ENCODE assay signal across 32 mouse cellular contexts in genomic region chr1:135502135-135502534, GRCm38 (mm10).
A peak's percentile ranks its signal among the peaks of the same experiment; 100 is the strongest.
DNase-seq lines count a peak whose midpoint lies in the region; ATAC-seq and TF ChIP-seq lines count a peak whose summit lies in the region.
"Had no signal": no experiment of that assay in that cellular context is flagged by ENCODE, and none has a peak within 500 bp of the region (broad histone marks: within the 10 kb centered on the region; RNA-seq: fewer than 3 reads in every experiment).

No protein-coding gene starts in this region.

- H3K27ac ChIP-seq in embryonic facial prominence, embryonic 14.5 days (replicated peaks; ENCODE audit: low read depth, low read length), result no peak overlapping the region
- no peak overlapping the region for H3K27ac ChIP-seq in embryonic facial prominence, embryonic 10.5 days (replicated peaks)
- no peak overlapping the region for H3K27ac ChIP-seq in MEL (ENCODE audit: control insufficient read depth, low read depth, low read length)
- no peak overlapping the region for H3K27ac ChIP-seq in hindbrain, postnatal 0 days
- H3K27ac ChIP-seq: embryonic facial prominence, embryonic 12.5 days; forebrain, embryonic 12.5 days; hindbrain, embryonic 13.5 days; kidney, embryonic 15.5 days; limb, embryonic 10.5 days; limb, embryonic 15.5 days; liver, embryonic 13.5 days; midbrain, embryonic 13.5 days had no signal

- H3K27me3 ChIP-seq in embryonic facial prominence, embryonic 14.5 days (replicated peaks; ENCODE audit: control insufficient read depth, insufficient read depth, low read length), result no peaks in the 10 kb centered on the region
- no peaks in the 10 kb centered on the region for H3K27me3 ChIP-seq in embryonic facial prominence, embryonic 10.5 days (replicated peaks; ENCODE audit: low read depth, poor library complexity, severe bottlenecking)
- no peaks in the 10 kb centered on the region for H3K27me3 ChIP-seq in MEL (ENCODE audit: control insufficient read depth in 1 of 2, insufficient read depth in 2 of 2, low read length in 2 of 2)
- no peaks in the 10 kb centered on the region for H3K27me3 ChIP-seq in hindbrain, postnatal 0 days (ENCODE audit: insufficient read depth, low read length)
- H3K27me3 ChIP-seq: embryonic facial prominence, embryonic 12.5 days; forebrain, embryonic 12.5 days; hindbrain, embryonic 13.5 days; kidney, embryonic 15.5 days; limb, embryonic 15.5 days; liver, embryonic 13.5 days; midbrain, embryonic 13.5 days; Patski had no signal

- 0 out of 2 replicates have a peak, but pooled peaks cover 3% of the 10 kb centered on the region for H3K36me3 ChIP-seq in embryonic facial prominence, embryonic 14.5 days (ENCODE audit: control insufficient read depth, insufficient read depth, low read length)
- H3K36me3 ChIP-seq in embryonic facial prominence, embryonic 10.5 days (replicated peaks), result peaks cover 15% of the 10 kb centered on the region
- no peaks in the 10 kb centered on the region; a peak in 1 of 4 replicates for H3K36me3 ChIP-seq in MEL (ENCODE audit: control insufficient read depth in 1 of 2, insufficient read depth in 2 of 2, low read length in 2 of 2)
- H3K36me3 ChIP-seq in hindbrain, postnatal 0 days (ENCODE audit: insufficient read depth, low read length), result no peaks in the 10 kb centered on the region
- H3K36me3 ChIP-seq: embryonic facial prominence, embryonic 12.5 days; forebrain, embryonic 12.5 days; kidney, embryonic 15.5 days; limb, embryonic 10.5 days; limb, embryonic 15.5 days; liver, embryonic 13.5 days; midbrain, embryonic 13.5 days had no signal

- WGBS in embryonic facial prominence, embryonic 14.5 days, result 49% methylated on average over 8 of the region's 8 CpGs
- 46% methylated on average over 8 of the region's 8 CpGs for WGBS in embryonic facial prominence, embryonic 10.5 days
- WGBS in hindbrain, postnatal 0 days, result 31% methylated on average over 8 of the region's 8 CpGs

- peaks cover 4% of the 10 kb centered on the region; the same call in 1 of the 2 replicates for H3K4me1 ChIP-seq in embryonic facial prominence, embryonic 14.5 days (ENCODE audit: control insufficient read depth, insufficient read depth, low read length)
- H3K4me1 ChIP-seq in embryonic facial prominence, embryonic 10.5 days, result peaks cover 58% of the 10 kb centered on the region
- no peaks in the 10 kb centered on the region for H3K4me1 ChIP-seq in MEL (ENCODE audit: control insufficient read depth in 1 of 2, insufficient read depth in 2 of 2, low read length in 2 of 2)
- no peaks in the 10 kb centered on the region for H3K4me1 ChIP-seq in hindbrain, postnatal 0 days (ENCODE audit: insufficient read depth, low read length)
- H3K4me1 ChIP-seq: liver, embryonic 13.5 days had no signal

- H3K9ac ChIP-seq in embryonic facial prominence, embryonic 14.5 days (ENCODE audit: low read depth, low read length), result no peak overlapping the region
- H3K9ac ChIP-seq in MEL (ENCODE audit: control insufficient read depth, low read depth, low read length, poor library complexity, severe bottlenecking), result no peak overlapping the region
- no peak overlapping the region for H3K9ac ChIP-seq in hindbrain, postnatal 0 days (replicated peaks; ENCODE audit: low read length)
- H3K9ac ChIP-seq: embryonic facial prominence, embryonic 12.5 days; forebrain, embryonic 12.5 days; forebrain, postnatal 0 days; hindbrain, embryonic 13.5 days; kidney, embryonic 15.5 days; limb, embryonic 15.5 days; liver, embryonic 13.5 days; midbrain, embryonic 13.5 days had no signal

- DNase-seq in embryonic facial prominence, embryonic 14.5 days (ENCODE audit: low spot score), result peak; percentile 75
- DNase-seq in embryonic facial prominence, embryonic 10.5 days (ENCODE audit: low spot score), result no peak
- DNase-seq in 416B (ENCODE audit: low read depth), result peak; percentile 36
- DNase-seq in MEL (ENCODE audit: low read depth, low spot score), result peak; percentile 8
- peak; percentile 77 for DNase-seq in retina, embryonic 14.5 days (ENCODE audit: low spot score)
- no peak for DNase-seq in urinary bladder, postnatal 10 days (ENCODE audit: low spot score)
- no peak for DNase-seq in hindbrain, postnatal 0 days (ENCODE audit: low spot score)
- DNase-seq: adrenal gland, adult 2 months; cerebellum, adult 11 months; cerebellum, adult 9-10 months; cerebellum, postnatal 36 days; forebrain, postnatal 0 days; gastrocnemius, postnatal 14 days; heart, postnatal 4 days; kidney, adult 11 months; kidney, postnatal 25 days; liver, embryonic 13.5 days; lung, adult 18-20 months; lung, postnatal 4 days; right cerebral cortex, postnatal 25 days; thymus, postnatal 25 days had no signal

- TF ChIP-seq CTCF in MEL (IDR thresholded peaks at IDR 0.05 in 2 of 3, conservative IDR thresholded peaks at IDR 0.05 in 1 of 3; ENCODE audit: control insufficient read depth in 1 of 3, insufficient read depth in 1 of 3, low read depth in 2 of 3, low read length in 3 of 3, poor library complexity in 1 of 3, severe bottlenecking in 1 of 3), result no peak
- TF ChIP-seq CTCF in hindbrain, postnatal 0 days (IDR thresholded peaks at IDR 0.05; ENCODE audit: low read depth), result no peak

- ATAC-seq in embryonic facial prominence, embryonic 14.5 days (ENCODE audit: low read depth), result peak; percentile 76
- no peak for ATAC-seq in hindbrain, postnatal 0 days
- ATAC-seq: forebrain, postnatal 0 days; inflammation-experienced regulatory T-cells, adult 6 months; lung, postnatal 0 days; midbrain, embryonic 13.5 days; Patski had no signal

- H3K4me3 ChIP-seq in embryonic facial prominence, embryonic 14.5 days (ENCODE audit: low read depth, low read length), result no peak overlapping the region
- no peak overlapping the region for H3K4me3 ChIP-seq in embryonic facial prominence, embryonic 10.5 days
- no peak overlapping the region for H3K4me3 ChIP-seq in MEL (ENCODE audit: control insufficient read depth in 1 of 2, insufficient read depth in 1 of 2, low read depth in 2 of 2, low read length in 2 of 2)
- no peak overlapping the region for H3K4me3 ChIP-seq in hindbrain, postnatal 0 days (ENCODE audit: low read length)
- H3K4me3 ChIP-seq: embryonic facial prominence, embryonic 12.5 days; forebrain, embryonic 12.5 days; hindbrain, embryonic 13.5 days; kidney, embryonic 15.5 days; limb, embryonic 10.5 days; limb, embryonic 15.5 days; liver, embryonic 13.5 days; midbrain, embryonic 13.5 days had no signal

- H3K4me2 ChIP-seq in embryonic facial prominence, embryonic 14.5 days (ENCODE audit: low read depth, low read length), result no peak overlapping the region
- H3K4me2 ChIP-seq in hindbrain, postnatal 0 days (ENCODE audit: low read depth, low read length), result no peak overlapping the region
- H3K4me2 ChIP-seq: embryonic facial prominence, embryonic 12.5 days; forebrain, embryonic 12.5 days; heart, embryonic 11.5 days; hindbrain, embryonic 13.5 days; kidney, embryonic 15.5 days; limb, embryonic 15.5 days; liver, embryonic 13.5 days; midbrain, embryonic 13.5 days had no signal

- TF ChIP-seq RAD21 in MEL (IDR thresholded peaks at IDR 0.05; ENCODE audit: low read depth, low read length), result no peak

- H3K79me2 ChIP-seq in MEL (ENCODE audit: control insufficient read depth, insufficient read depth, low read length, poor library complexity), result no peaks in the 10 kb centered on the region

- TF ChIP-seq EP300 in MEL (IDR thresholded peaks at IDR 0.05; ENCODE audit: low read depth in 1 of 2, low read length in 2 of 2), result no peak

- H3K9me3 ChIP-seq in embryonic facial prominence, embryonic 14.5 days (ENCODE audit: control insufficient read depth, low read length), result no peaks in the 10 kb centered on the region
- no peaks in the 10 kb centered on the region for H3K9me3 ChIP-seq in embryonic facial prominence, embryonic 10.5 days
- H3K9me3 ChIP-seq in MEL (replicated peaks; ENCODE audit: insufficient read depth, low read length), result no peaks in the 10 kb centered on the region
- H3K9me3 ChIP-seq in hindbrain, postnatal 0 days (ENCODE audit: low read length), result no peaks in the 10 kb centered on the region
- H3K9me3 ChIP-seq: embryonic facial prominence, embryonic 12.5 days; forebrain, embryonic 12.5 days; hindbrain, embryonic 13.5 days; kidney, embryonic 15.5 days; limb, embryonic 10.5 days; limb, embryonic 15.5 days; liver, embryonic 13.5 days; midbrain, embryonic 13.5 days had no signal

- no peak for TF ChIP-seq POLR2A in MEL (IDR thresholded peaks at IDR 0.05; ENCODE audit: control insufficient read depth in 1 of 2, insufficient read depth in 1 of 2, low read depth in 1 of 2, low read length in 2 of 2, poor library complexity in 1 of 2)

TF ChIP-seq in MEL, 35 proteins besides CTCF, POLR2A, EP300 and RAD21:
- TF ChIP-seq ELF1 (IDR thresholded peaks at IDR 0.05; ENCODE audit: low read depth, low read length) (no peak), MAX (IDR thresholded peaks at IDR 0.05; ENCODE audit: low read length) (no peak), SIN3A (IDR thresholded peaks at IDR 0.05; ENCODE audit: low read length) (no peak), KAT2A (conservative IDR thresholded peaks at IDR 0.05; ENCODE audit: low read depth, low read length) (no peak), RCOR1 (IDR thresholded peaks at IDR 0.05; ENCODE audit: low read depth, low read length) (no peak), SMC3 (IDR thresholded peaks at IDR 0.05; ENCODE audit: low read depth, low read length) (no peak), CHD2 (IDR thresholded peaks at IDR 0.05; ENCODE audit: low read length) (no peak), USF1 (IDR thresholded peaks at IDR 0.05; ENCODE audit: low read depth, low read length) (no peak), NRF1 (IDR thresholded peaks at IDR 0.05; ENCODE audit: insufficient read depth, low read depth, low read length, poor library complexity, severe bottlenecking) (no peak)

Comparison
In these comparisons a context has a peak if more than half of its experiments do, and no peak if none do; other contexts are left out.
1. DNase-seq: peak in embryonic facial prominence, embryonic 14.5 days (single experiment), 416B (single experiment), MEL (single experiment) and retina, embryonic 14.5 days (single experiment); none in embryonic facial prominence, embryonic 10.5 days (single experiment), urinary bladder, postnatal 10 days (single experiment) and hindbrain, postnatal 0 days (single experiment).